Mouse (Mus musculus): Measurements from ENCODE around the gene Acp6. TPM values are rescaled to one million over a fixed set of nuclear protein-coding genes. Genes with fewer than 3 reads are reported as not detected.

Acp6 gene
- polyA plus RNA-seq, 1 experiment from 2014 or later: 20.0 TPM

DNA sequence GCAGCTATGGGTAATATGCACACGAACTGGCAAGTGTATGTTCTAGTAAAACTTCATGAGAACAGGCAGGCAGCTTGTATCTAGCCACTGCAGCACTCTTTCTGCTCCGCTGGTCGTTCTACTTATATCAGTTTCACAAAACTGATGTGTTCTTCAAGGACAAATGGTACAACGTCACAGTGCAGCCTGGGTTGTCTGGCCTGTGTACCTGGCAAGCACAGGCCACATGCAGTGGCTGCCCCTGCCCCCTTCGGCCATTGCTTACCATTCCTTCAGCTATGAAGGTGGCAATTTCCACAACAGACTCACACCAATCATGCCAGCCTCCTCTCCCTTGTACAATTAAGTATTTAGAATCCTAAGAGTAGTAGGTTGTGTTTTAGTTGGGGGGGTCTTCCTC lies 14.1 kb downstream of the Acp6 start:
- no peak overlapping the region for H3K4me2 ChIP-seq (ENCODE audit: low read depth, low read length)
- no peaks in the 10 kb centered on the region for H3K9me3 ChIP-seq (replicated peaks; ENCODE audit: control insufficient read depth, low read length)
- no peak for ATAC-seq (ENCODE audit: low read depth)
- H3K4me3 ChIP-seq (ENCODE audit: low read depth, low read length): no peak overlapping the region
- WGBS (ENCODE audit: insufficient replicate concordance): 70% methylated on average over 5 of the region's 5 CpGs
- H3K36me3 ChIP-seq (ENCODE audit: control insufficient read depth, insufficient read depth): no peaks in the 10 kb centered on the region; the same call in 1 of the 2 replicates
- no peaks in the 10 kb centered on the region for H3K27me3 ChIP-seq (ENCODE audit: control insufficient read depth, insufficient read depth, low read depth, low read length)
- H3K4me1 ChIP-seq (ENCODE audit: control insufficient read depth, low read depth, low read length): no peaks in the 10 kb centered on the region
- H3K9ac ChIP-seq (ENCODE audit: low read depth, low read length): no peak overlapping the region
- no peak overlapping the region for H3K27ac ChIP-seq (ENCODE audit: low read length)

DNA sequence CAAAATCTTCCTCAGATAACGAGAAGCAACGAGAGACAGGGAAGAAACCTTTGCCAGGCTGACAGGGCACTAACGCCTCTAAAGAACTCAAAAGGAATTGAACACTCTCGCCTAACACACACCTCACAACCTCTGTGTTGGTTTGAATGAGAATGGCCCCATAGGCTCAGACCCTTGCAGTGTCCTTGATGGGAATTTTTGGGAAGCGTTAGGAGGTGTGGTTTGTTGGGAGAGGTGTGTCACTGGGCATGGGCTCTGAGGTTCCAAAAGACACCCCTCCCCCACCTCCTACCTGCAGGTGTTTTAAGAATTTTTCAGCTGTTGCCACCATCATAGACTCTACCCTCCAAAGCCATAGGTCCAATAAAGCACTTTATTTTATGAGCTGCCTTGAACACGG lies 20.3 kb downstream of the Acp6 start:
- no peaks in the 10 kb centered on the region for H3K27me3 ChIP-seq (ENCODE audit: control insufficient read depth, insufficient read depth, low read depth, low read length)
- H3K9ac ChIP-seq (ENCODE audit: low read depth, low read length): no peak overlapping the region
- WGBS (ENCODE audit: insufficient replicate concordance): 54% methylated on average over 6 of the region's 6 CpGs
- H3K4me1 ChIP-seq (ENCODE audit: control insufficient read depth, low read depth, low read length): no peaks in the 10 kb centered on the region
- H3K9me3 ChIP-seq (replicated peaks; ENCODE audit: control insufficient read depth, low read length): no peaks in the 10 kb centered on the region
- ATAC-seq (ENCODE audit: low read depth): no peak
- no peak overlapping the region for H3K4me3 ChIP-seq (ENCODE audit: low read depth, low read length)
- no peaks in the 10 kb centered on the region for H3K36me3 ChIP-seq (ENCODE audit: control insufficient read depth, insufficient read depth)
- no peak overlapping the region for H3K4me2 ChIP-seq (ENCODE audit: low read depth, low read length)
- H3K27ac ChIP-seq (ENCODE audit: low read length): no peak overlapping the region

DNA sequence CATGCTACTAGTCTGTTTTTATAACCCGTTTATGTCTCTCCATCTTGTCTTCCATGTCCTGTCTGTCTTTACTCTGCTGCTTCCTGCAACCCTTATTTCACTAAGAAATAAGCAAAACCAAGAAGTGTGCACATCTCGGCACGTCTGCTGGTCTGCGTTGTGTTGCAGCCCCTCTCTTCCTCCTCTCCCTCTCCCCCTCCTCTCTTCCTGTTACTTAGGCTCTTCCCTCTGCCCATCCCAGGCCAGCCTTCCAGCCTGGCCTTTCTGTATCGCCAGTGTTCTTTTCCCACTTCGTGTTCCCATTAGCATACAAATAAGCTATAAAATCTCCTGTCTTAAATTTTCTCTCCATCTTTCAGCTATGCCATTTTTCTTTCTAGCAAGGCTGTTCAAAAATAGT lies 21.9 kb downstream of the Acp6 start:
- H3K27ac ChIP-seq (ENCODE audit: low read length): no peak overlapping the region
- no peaks in the 10 kb centered on the region for H3K36me3 ChIP-seq (ENCODE audit: control insufficient read depth, insufficient read depth)
- 26% methylated on average over 6 of the region's 6 CpGs for WGBS (ENCODE audit: insufficient replicate concordance)
- H3K4me2 ChIP-seq (ENCODE audit: low read depth, low read length): no peak overlapping the region
- ATAC-seq (ENCODE audit: low read depth): no peak
- H3K4me1 ChIP-seq (ENCODE audit: control insufficient read depth, low read depth, low read length): no peaks in the 10 kb centered on the region
- no peaks in the 10 kb centered on the region for H3K9me3 ChIP-seq (replicated peaks; ENCODE audit: control insufficient read depth, low read length)
- no peak overlapping the region for H3K4me3 ChIP-seq (ENCODE audit: low read depth, low read length)
- H3K27me3 ChIP-seq (ENCODE audit: control insufficient read depth, insufficient read depth, low read depth, low read length): no peaks in the 10 kb centered on the region
- no peak overlapping the region for H3K9ac ChIP-seq (ENCODE audit: low read depth, low read length)

DNA sequence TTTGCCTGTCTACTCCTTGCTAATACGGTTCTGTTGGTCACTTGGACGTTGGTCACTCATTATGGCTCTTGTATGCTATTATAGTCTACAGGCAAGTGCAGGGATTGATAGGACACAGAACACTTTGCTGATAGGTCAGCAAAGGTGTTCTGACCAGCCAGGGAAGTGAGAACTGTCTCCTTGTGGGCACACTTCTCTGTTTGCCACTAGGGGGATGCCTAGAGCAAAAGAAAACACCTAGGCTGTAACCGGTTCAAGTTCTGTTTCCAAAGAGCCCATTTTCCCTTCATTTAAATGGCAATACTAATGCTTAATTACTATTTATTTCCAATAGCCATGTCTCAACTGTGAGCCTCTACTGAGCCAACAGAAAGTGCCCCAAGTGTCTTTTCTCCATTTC lies 25.2 kb downstream of the Acp6 start:
- no peaks in the 10 kb centered on the region for H3K27me3 ChIP-seq (ENCODE audit: control insufficient read depth, insufficient read depth, low read depth, low read length)
- WGBS (ENCODE audit: insufficient replicate concordance): 31% methylated on average over 3 of the region's 3 CpGs
- no peaks in the 10 kb centered on the region for H3K4me1 ChIP-seq (ENCODE audit: control insufficient read depth, low read depth, low read length)
- no peak for ATAC-seq (ENCODE audit: low read depth)
- H3K9ac ChIP-seq (ENCODE audit: low read depth, low read length): no peak overlapping the region
- no peaks in the 10 kb centered on the region for H3K36me3 ChIP-seq (ENCODE audit: control insufficient read depth, insufficient read depth)
- no peak overlapping the region for H3K4me2 ChIP-seq (ENCODE audit: low read depth, low read length)
- no peak overlapping the region for H3K27ac ChIP-seq (ENCODE audit: low read length)
- H3K4me3 ChIP-seq (ENCODE audit: low read depth, low read length): no peak overlapping the region
- H3K9me3 ChIP-seq (replicated peaks; ENCODE audit: control insufficient read depth, low read length): no peaks in the 10 kb centered on the region

DNA sequence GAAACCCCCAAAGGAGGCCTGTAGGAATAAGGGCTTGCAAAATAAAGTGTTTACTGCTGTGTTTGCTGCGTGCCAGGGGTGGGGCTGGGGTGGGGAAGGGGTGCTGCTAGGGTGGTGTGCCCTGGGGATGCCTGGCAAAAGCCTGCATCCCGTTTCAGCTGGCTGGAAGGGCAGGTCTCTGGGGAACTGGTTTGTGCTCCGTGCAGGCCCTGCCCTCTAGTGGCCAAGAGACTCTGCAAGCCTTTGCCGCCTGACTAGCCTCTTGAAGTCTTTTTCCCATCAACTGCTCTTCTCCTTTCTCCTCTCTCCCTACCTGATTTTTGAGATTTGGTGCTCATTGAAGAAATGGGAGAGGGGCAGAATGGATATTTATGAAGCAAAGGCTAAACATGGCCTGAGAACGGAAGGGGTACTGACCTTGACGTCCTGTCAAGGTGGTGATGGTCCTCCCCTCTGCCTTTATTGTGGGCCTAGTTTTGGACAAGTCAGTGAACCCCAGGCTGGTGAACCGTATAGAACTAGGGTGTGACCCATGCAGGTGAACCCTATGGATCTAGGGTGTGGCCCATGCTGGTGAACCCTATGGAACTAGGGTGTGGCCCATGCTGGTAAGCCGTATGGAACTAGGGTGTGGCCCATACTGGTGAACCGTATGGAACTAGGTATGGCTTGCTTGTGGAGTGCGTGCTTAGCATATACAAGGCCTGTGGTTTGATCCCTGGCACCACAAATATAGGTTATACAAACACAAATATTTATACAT lies 26.7 kb downstream of the Acp6 start:
- no peak for ATAC-seq (ENCODE audit: low read depth)
- no peaks in the 10 kb centered on the region for H3K4me1 ChIP-seq (ENCODE audit: control insufficient read depth, low read depth, low read length)
- no peaks in the 10 kb centered on the region for H3K27me3 ChIP-seq (ENCODE audit: control insufficient read depth, insufficient read depth, low read depth, low read length)
- H3K4me3 ChIP-seq (ENCODE audit: low read depth, low read length): no peak overlapping the region
- H3K27ac ChIP-seq (ENCODE audit: low read length): no peak overlapping the region
- no peak overlapping the region for H3K9ac ChIP-seq (ENCODE audit: low read depth, low read length)
- no peaks in the 10 kb centered on the region for H3K36me3 ChIP-seq (ENCODE audit: control insufficient read depth, insufficient read depth)
- no peaks in the 10 kb centered on the region for H3K9me3 ChIP-seq (replicated peaks; ENCODE audit: control insufficient read depth, low read length)
- 25% methylated on average over 10 of the region's 10 CpGs for WGBS (ENCODE audit: insufficient replicate concordance)
- H3K4me2 ChIP-seq (ENCODE audit: low read depth, low read length): no peak overlapping the region

DNA sequence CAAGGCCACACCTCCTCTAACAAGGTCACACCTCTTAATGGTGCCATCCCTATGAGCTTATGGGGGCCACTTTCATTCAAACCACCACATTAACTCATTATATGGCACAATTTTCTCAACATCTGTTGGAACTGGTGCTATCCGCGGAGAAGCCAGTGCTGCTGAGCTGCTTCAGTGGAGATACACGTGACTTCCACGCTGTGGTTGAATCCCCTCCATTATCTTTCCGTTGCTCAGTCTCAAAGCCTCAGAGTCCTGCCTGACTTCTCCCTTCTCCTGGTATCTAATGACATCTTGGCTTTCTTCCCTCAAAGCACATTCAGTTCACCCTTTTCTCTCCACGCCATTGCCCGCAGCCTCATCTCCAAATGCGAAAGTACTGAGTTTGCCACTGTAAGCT lies 38.0 kb downstream of the Acp6 start:
- no peak for ATAC-seq (ENCODE audit: low read depth)
- Histone ChIP-seq H3K4me3 (ENCODE audit: low read depth, low read length) (no peak overlapping the region), H3K4me1 (ENCODE audit: control insufficient read depth, low read depth, low read length) (no peaks in the 10 kb centered on the region), H3K27ac (ENCODE audit: low read length) (no peak overlapping the region), H3K4me2 (ENCODE audit: low read depth, low read length) (no peak overlapping the region), H3K9ac (ENCODE audit: low read depth, low read length) (no peak overlapping the region), H3K9me3 (replicated peaks; ENCODE audit: control insufficient read depth, low read length) (no peaks in the 10 kb centered on the region), H3K27me3 (ENCODE audit: control insufficient read depth, insufficient read depth, low read depth, low read length) (no peaks in the 10 kb centered on the region), H3K36me3 (ENCODE audit: control insufficient read depth, insufficient read depth) (no peaks in the 10 kb centered on the region)
- WGBS (ENCODE audit: insufficient replicate concordance): 70% methylated on average over 8 of the region's 8 CpGs

DNA sequence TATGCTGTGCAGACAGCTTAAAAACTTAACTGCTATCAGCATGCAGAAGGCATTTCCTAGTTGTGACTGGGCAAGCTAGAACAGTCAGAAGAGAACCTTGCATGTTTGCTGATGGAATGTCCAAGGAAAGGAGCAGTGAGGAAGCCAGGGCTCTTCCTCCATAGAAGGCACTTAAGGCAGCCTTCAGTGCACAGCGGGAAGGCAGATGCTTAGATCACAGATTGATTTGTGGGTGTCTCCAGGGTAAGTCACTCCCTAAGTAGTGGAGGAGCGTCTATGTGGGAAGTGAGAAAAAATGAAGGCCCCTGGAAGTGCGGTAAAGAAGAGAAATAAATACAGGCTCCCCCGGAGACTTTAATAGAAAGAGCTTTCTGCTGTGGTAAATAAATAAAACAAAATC lies 40.7 kb downstream of the Acp6 start:
- 32% methylated on average over 4 of the region's 4 CpGs for WGBS (ENCODE audit: insufficient replicate concordance)
- no peak for ATAC-seq (ENCODE audit: low read depth)
- Histone ChIP-seq H3K27me3 (ENCODE audit: control insufficient read depth, insufficient read depth, low read depth, low read length) (no peaks in the 10 kb centered on the region), H3K9ac (ENCODE audit: low read depth, low read length) (no peak overlapping the region), H3K9me3 (replicated peaks; ENCODE audit: control insufficient read depth, low read length) (no peaks in the 10 kb centered on the region), H3K4me2 (ENCODE audit: low read depth, low read length) (no peak overlapping the region), H3K36me3 (ENCODE audit: control insufficient read depth, insufficient read depth) (no peaks in the 10 kb centered on the region), H3K27ac (ENCODE audit: low read length) (no peak overlapping the region), H3K4me3 (ENCODE audit: low read depth, low read length) (no peak overlapping the region), H3K4me1 (ENCODE audit: control insufficient read depth, low read depth, low read length) (no peaks in the 10 kb centered on the region)

DNA sequence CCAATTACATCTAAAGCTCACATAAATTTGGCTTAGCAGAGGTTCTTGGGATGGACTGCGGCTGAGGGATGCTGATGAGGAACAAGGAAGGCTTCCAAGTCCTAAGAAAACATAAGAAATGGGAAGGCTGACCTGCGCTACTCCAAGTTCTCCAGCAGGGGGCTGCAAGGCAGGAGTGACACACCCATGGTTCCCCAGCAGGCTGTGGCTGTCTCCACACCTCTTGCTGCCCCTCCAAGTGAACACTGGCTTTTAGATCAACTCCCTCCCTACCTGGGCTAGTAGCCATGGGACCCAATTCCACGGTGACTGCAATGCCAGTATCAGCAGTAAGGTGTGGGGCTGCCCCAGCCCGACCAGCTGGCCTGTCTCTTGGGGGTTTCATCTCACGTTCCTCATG lies 43.4 kb downstream of the Acp6 start:
- ATAC-seq (ENCODE audit: low read depth): no peak
- no peak overlapping the region for H3K27ac ChIP-seq (ENCODE audit: low read length)
- no peaks in the 10 kb centered on the region for H3K9me3 ChIP-seq (replicated peaks; ENCODE audit: control insufficient read depth, low read length)
- no peaks in the 10 kb centered on the region for H3K27me3 ChIP-seq (ENCODE audit: control insufficient read depth, insufficient read depth, low read depth, low read length)
- peaks cover 4% of the 10 kb centered on the region; the same call in 1 of the 2 replicates for H3K36me3 ChIP-seq (ENCODE audit: control insufficient read depth, insufficient read depth)
- H3K9ac ChIP-seq (ENCODE audit: low read depth, low read length): no peak overlapping the region
- H3K4me2 ChIP-seq (ENCODE audit: low read depth, low read length): no peak overlapping the region
- no peak overlapping the region for H3K4me3 ChIP-seq (ENCODE audit: low read depth, low read length)
- WGBS (ENCODE audit: insufficient replicate concordance): 44% methylated on average over 5 of the region's 5 CpGs
- no peaks in the 10 kb centered on the region for H3K4me1 ChIP-seq (ENCODE audit: control insufficient read depth, low read depth, low read length)

DNA sequence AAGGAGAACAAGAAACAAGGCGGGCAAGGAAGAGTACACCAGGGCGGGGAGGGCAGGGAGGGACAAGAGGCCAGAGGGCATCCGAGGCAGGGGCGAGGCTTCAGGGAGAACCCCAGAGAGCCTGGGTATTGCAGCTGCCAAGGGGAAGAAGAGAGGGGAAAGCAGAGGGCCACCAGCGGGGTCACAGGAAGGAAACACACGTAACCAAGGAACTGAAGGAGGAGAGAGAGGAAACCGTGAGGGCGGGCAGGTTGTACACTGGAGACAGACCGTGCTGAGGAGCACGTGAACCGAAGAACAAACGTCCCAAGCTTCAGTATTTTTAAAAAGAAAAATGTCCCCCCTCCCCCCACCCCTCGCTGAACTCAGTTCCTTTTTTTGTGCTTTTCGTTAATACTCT lies 45.3 kb downstream of the Acp6 start:
- no peaks in the 10 kb centered on the region for H3K4me1 ChIP-seq (ENCODE audit: control insufficient read depth, low read depth, low read length)
- 16% methylated on average over 14 of the region's 14 CpGs for WGBS (ENCODE audit: insufficient replicate concordance)
- no peak overlapping the region for H3K9ac ChIP-seq (ENCODE audit: low read depth, low read length)
- H3K9me3 ChIP-seq (replicated peaks; ENCODE audit: control insufficient read depth, low read length): no peaks in the 10 kb centered on the region
- ATAC-seq (ENCODE audit: low read depth): peak; percentile 21; the same call in 1 of the 2 replicates
- H3K36me3 ChIP-seq (ENCODE audit: control insufficient read depth, insufficient read depth): peaks cover 4% of the 10 kb centered on the region; the same call in 1 of the 2 replicates
- no peak overlapping the region for H3K27ac ChIP-seq (ENCODE audit: low read length)
- H3K4me2 ChIP-seq (ENCODE audit: low read depth, low read length): no peak overlapping the region
- H3K4me3 ChIP-seq (ENCODE audit: low read depth, low read length): no peak overlapping the region
- H3K27me3 ChIP-seq (ENCODE audit: control insufficient read depth, insufficient read depth, low read depth, low read length): no peaks in the 10 kb centered on the region

All from liver, embryonic 16.5 days (tissue).